ENCODE assay signal across 8 mouse cellular contexts in genomic region chr5:122088917-122089316, GRCm38 (mm10). TPM values are rescaled to one million over a fixed set of nuclear protein-coding genes. Genes with fewer than 3 reads are reported as not detected.
DNase-seq lines count a peak whose midpoint lies in the region; ATAC-seq and TF ChIP-seq lines count a peak whose summit lies in the region.

No protein-coding gene starts in this region.

- no peak overlapping the region for H3K4me2 ChIP-seq in liver, postnatal 0 days (ENCODE audit: low read depth, low read length)
- no peak overlapping the region for H3K4me2 ChIP-seq in neural tube, embryonic 15.5 days

- peaks cover 21% of the 10 kb centered on the region for H3K4me1 ChIP-seq in E14TG2a.4 (replicated peaks; ENCODE audit: low read depth, low read length)
- H3K4me1 ChIP-seq in forebrain, embryonic 10.5 days: peaks cover 9% of the 10 kb centered on the region; the same call in 1 of the 2 replicates
- no peaks in the 10 kb centered on the region; the same call in 1 of the 2 replicates for H3K4me1 ChIP-seq in liver, postnatal 0 days (ENCODE audit: insufficient read depth)
- no peaks in the 10 kb centered on the region for H3K4me1 ChIP-seq in neural tube, embryonic 15.5 days
- no peaks in the 10 kb centered on the region for H3K4me1 ChIP-seq in testis, adult 2 months (ENCODE audit: control insufficient read depth, insufficient read depth, low read length)

- peaks cover 11% of the 10 kb centered on the region for H3K9me3 ChIP-seq in E14TG2a.4 (ENCODE audit: low read length)
- H3K9me3 ChIP-seq in forebrain, embryonic 10.5 days: peaks cover 6% of the 10 kb centered on the region; the same call in 1 of the 2 replicates
- H3K9me3 ChIP-seq in liver, postnatal 0 days (ENCODE audit: low read length): peaks cover 3% of the 10 kb centered on the region; the same call in 1 of the 2 replicates
- H3K9me3 ChIP-seq in neural tube, embryonic 15.5 days (replicated peaks): no peaks in the 10 kb centered on the region

- 7% methylated on average over 5 of the region's 5 CpGs for WGBS in forebrain, embryonic 10.5 days
- WGBS in liver, postnatal 0 days (ENCODE audit: insufficient replicate concordance): 2% methylated on average over 5 of the region's 5 CpGs
- under 1% methylated on average over 5 of the region's 5 CpGs for WGBS in neural tube, embryonic 15.5 days

- H3K27ac ChIP-seq in forebrain, embryonic 10.5 days: no peak overlapping the region
- no peak overlapping the region for H3K27ac ChIP-seq in liver, postnatal 0 days (ENCODE audit: low read depth)
- H3K27ac ChIP-seq in neural tube, embryonic 15.5 days (replicated peaks): no peak overlapping the region
- no peak overlapping the region for H3K27ac ChIP-seq in testis, adult 2 months (ENCODE audit: control insufficient read depth, insufficient read depth, low read depth, low read length)

- no peak for TF ChIP-seq EP300 in liver, postnatal 0 days (IDR thresholded peaks at IDR 0.05; ENCODE audit: low read depth)

- peaks cover 7% of the 10 kb centered on the region for H3K27me3 ChIP-seq in E14TG2a.4 (ENCODE audit: insufficient read depth, low read length)
- 0 out of 2 replicates have a peak, but pooled peaks cover 3% of the 10 kb centered on the region for H3K27me3 ChIP-seq in forebrain, embryonic 10.5 days (ENCODE audit: poor library complexity, severe bottlenecking)
- no peaks in the 10 kb centered on the region for H3K27me3 ChIP-seq in liver, postnatal 0 days (ENCODE audit: insufficient read depth, low read length)
- no peaks in the 10 kb centered on the region for H3K27me3 ChIP-seq in neural tube, embryonic 15.5 days (replicated peaks)
- H3K27me3 ChIP-seq in testis, adult 2 months (ENCODE audit: control insufficient read depth, insufficient read depth, low read length): no peaks in the 10 kb centered on the region

- ATAC-seq in liver, postnatal 0 days: peak; percentile 71; the same call in 1 of the 2 replicates
- ATAC-seq in neural tube, embryonic 15.5 days (ENCODE audit: low FRiP score): peak; percentile 83

- H3K9ac ChIP-seq in liver, postnatal 0 days (replicated peaks): no peak overlapping the region
- no peak overlapping the region for H3K9ac ChIP-seq in neural tube, embryonic 15.5 days (replicated peaks)

- H3K36me3 ChIP-seq in E14TG2a.4 (ENCODE audit: insufficient read depth, low read length): no peaks in the 10 kb centered on the region
- H3K36me3 ChIP-seq in forebrain, embryonic 10.5 days (replicated peaks): no peaks in the 10 kb centered on the region
- no peaks in the 10 kb centered on the region for H3K36me3 ChIP-seq in liver, postnatal 0 days (replicated peaks; ENCODE audit: insufficient read depth, low read length)
- H3K36me3 ChIP-seq in neural tube, embryonic 15.5 days: no peaks in the 10 kb centered on the region
- no peaks in the 10 kb centered on the region for H3K36me3 ChIP-seq in testis, adult 2 months (ENCODE audit: control insufficient read depth, insufficient read depth, low read length)

- H3K4me3 ChIP-seq in E14TG2a.4 (replicated peaks; ENCODE audit: low read length): no peak overlapping the region
- H3K4me3 ChIP-seq in forebrain, embryonic 10.5 days: no peak overlapping the region
- H3K4me3 ChIP-seq in liver, postnatal 0 days (ENCODE audit: low read depth, low read length): no peak overlapping the region
- H3K4me3 ChIP-seq in neural tube, embryonic 15.5 days (replicated peaks): no peak overlapping the region
- H3K4me3 ChIP-seq in testis, adult 2 months (ENCODE audit: control insufficient read depth, low read depth, low read length): no peak overlapping the region

- peak; percentile 93 for TF ChIP-seq CTCF in E14TG2a.4 (conservative IDR thresholded peaks at IDR 0.05; ENCODE audit: low read length)
- peak; percentile 96 for TF ChIP-seq CTCF in liver, postnatal 0 days (IDR thresholded peaks at IDR 0.05; ENCODE audit: low read depth)
- TF ChIP-seq CTCF in testis, adult 2 months (IDR thresholded peaks at IDR 0.05; ENCODE audit: control insufficient read depth, insufficient read depth, insufficient replicate concordance, low read depth, low read length): peak; percentile 95

- intact Hi-C loops in heart, postnatal 10 days (cut with DNase I): loop anchor here (1.0 to 5.0 kb wide), 5 partner anchors 39 to 217 kb away; partner anchors contain the start of gene Cux2

- TF ChIP-seq POLR2A in testis, adult 2 months (IDR thresholded peaks at IDR 0.05; ENCODE audit: control insufficient read depth, low read depth, low read length): no peak

- peak; percentile 49 for DNase-seq in c-Kit-negative CD71-positive TER-119-positive erythroid progenitor cells, embryonic 14.5 days (ENCODE audit: low read depth, low spot score)
- peak; percentile 86 for DNase-seq in forebrain, embryonic 10.5 days (ENCODE audit: extremely low spot score, low spot score)
- peak; percentile 93 to 96 for DNase-seq in heart, postnatal 10 days
- DNase-seq in kidney, postnatal 36 days: peak; percentile 78 to 89
- DNase-seq in liver, postnatal 0 days: peak; percentile 87

RNA-seq across cellular contexts. Expression of gene Myl2, which starts 11.8 kb away (rescaled TPM):
- polyA plus RNA-seq in forebrain, embryonic 10.5 days (2016; fragmentation: Nextera tagmentation; extraction: Ambion mirVana): not detected in 2 replicates
- total RNA-seq in heart, postnatal 10 days (2021): over 10,000 TPM; 18,908 to 21,159 TPM
- 0.66 and 7.2 TPM in 2 replicates for polyA plus RNA-seq in liver, postnatal 0 days (2015; fragmentation: Nextera tagmentation; extraction: Ambion mirVana)
- polyA plus RNA-seq in neural tube, embryonic 15.5 days (2015; fragmentation: Nextera tagmentation; extraction: Ambion mirVana): 1.8 and 4.7 TPM in 2 replicates
- polyA plus RNA-seq in testis, adult 2 months (2012; rRNA removed): 1.4 and 1.5 TPM in 2 replicates

RNA-seq across cellular contexts. Expression of gene Cux2, which starts 39.0 kb away (rescaled TPM):
- 5.0 and 6.5 TPM in 2 replicates for polyA plus RNA-seq in forebrain, embryonic 10.5 days (2016; fragmentation: Nextera tagmentation; extraction: Ambion mirVana)
- 10 to 100 TPM; 13.1 to 17.5 TPM for total RNA-seq in heart, postnatal 10 days (2021)
- 3.5 and 3.6 TPM in 2 replicates for polyA plus RNA-seq in liver, postnatal 0 days (2015; fragmentation: Nextera tagmentation; extraction: Ambion mirVana)
- polyA plus RNA-seq in neural tube, embryonic 15.5 days (2015; fragmentation: Nextera tagmentation; extraction: Ambion mirVana): 18.0 and 19.9 TPM in 2 replicates
- polyA plus RNA-seq in testis, adult 2 months (2012; rRNA removed): 7.5 and 9.1 TPM in 2 replicates

RNA-seq across cellular contexts. Expression of gene Ccdc63, which starts 51.7 kb away (rescaled TPM):
- not detected in 2 replicates for polyA plus RNA-seq in forebrain, embryonic 10.5 days (2016; fragmentation: Nextera tagmentation; extraction: Ambion mirVana)
- total RNA-seq in heart, postnatal 10 days (2021): under 1 TPM in 1 of 2 experiments, not detected in 1; 0.22 TPM
- 0.13 and 0.18 TPM in 2 replicates for polyA plus RNA-seq in liver, postnatal 0 days (2015; fragmentation: Nextera tagmentation; extraction: Ambion mirVana)
- polyA plus RNA-seq in neural tube, embryonic 15.5 days (2015; fragmentation: Nextera tagmentation; extraction: Ambion mirVana): 0.44 TPM in 1 of 2 replicates, not detected in the other
- 288 and 313 TPM in 2 replicates for polyA plus RNA-seq in testis, adult 2 months (2012; rRNA removed)

Comparison
In these comparisons a context has a peak if more than half of its experiments do, and no peak if none do; other contexts are left out.
1. RNA of gene Ccdc63, which starts 51.7 kb away (polyA plus RNA-seq): 288 to 313 TPM in testis, adult 2 months; 0.44 TPM in neural tube, embryonic 15.5 days, 0.13 to 0.18 TPM in liver, postnatal 0 days and not detected in forebrain, embryonic 10.5 days; every median in the first group is over 100 times any median in the second.
2. Peak in every context shown above with its lines, with median percentiles within 50 percentile points of each other: CTCF ChIP-seq and DNase-seq.